Mouse (Mus musculus): ENCODE results near the gene Stk17b. TPM values are rescaled to one million over a fixed set of nuclear protein-coding genes. Genes with fewer than 3 reads are reported as not detected.
"Not testable (repeated sequence)": the region's sequence is repeated elsewhere in the genome, so short reads cannot be mapped to it uniquely, and the experiment has no call there.

Gene Stk17b
- polyA plus RNA-seq, 1 experiment from 2014 or later, result 10.0 TPM

DNA sequence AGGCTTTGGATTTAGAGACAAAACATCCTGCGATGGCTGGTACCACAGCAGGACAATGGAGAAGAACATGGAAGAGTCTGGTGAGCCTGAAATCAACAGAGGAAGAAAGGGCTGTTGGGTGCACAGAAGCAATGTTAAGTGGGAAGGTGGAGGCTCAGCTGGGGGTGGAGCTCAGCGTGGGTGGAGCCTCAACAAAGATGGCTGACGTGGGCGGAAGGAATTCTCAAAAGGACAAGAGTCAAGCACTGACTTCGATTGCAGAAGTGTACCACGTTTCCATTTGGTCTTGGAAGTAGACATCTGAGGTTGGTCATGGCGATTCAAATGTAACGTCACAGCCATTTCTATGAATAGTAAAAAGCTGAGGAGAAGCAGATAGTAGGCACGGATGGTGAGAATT is 74.0 kb downstream of the Stk17b start:
- 91% methylated on average over 9 of the region's 9 CpGs for WGBS

DNA sequence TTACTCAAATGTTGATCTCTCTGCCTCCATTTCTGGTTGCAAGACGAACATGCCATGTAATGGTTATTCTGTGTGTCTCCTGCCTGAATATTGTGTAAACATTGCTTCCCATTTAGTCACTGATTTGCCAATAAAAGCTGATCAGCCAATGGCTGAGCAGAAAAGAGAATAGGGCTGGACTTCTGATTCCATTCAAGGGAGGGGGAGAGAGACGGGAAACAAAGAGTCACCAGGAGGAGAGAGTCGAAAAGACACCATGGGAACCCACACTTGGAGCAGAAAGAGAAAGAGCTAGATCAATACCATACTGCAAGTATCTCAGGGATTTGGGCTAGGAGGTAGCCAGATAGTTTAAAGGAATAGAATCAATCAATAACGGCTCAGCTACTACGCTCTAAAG is 75.4 kb downstream of the Stk17b start:
- H3K36me3 ChIP-seq (ENCODE audit: control insufficient read depth, insufficient read depth, low read length); ATAC-seq (ENCODE audit: insufficient number of reproducible peaks, low FRiP score, low TSS enrichment, low read depth); H3K4me2 ChIP-seq (ENCODE audit: low read depth, severe bottlenecking); DNase-seq (ENCODE audit: low spot score); H3K4me3 ChIP-seq (ENCODE audit: low read depth, low read length); H3K9me3 ChIP-seq (ENCODE audit: control insufficient read depth, low read length); H3K4me1 ChIP-seq (ENCODE audit: control insufficient read depth, insufficient read depth, low read length); H3K27ac ChIP-seq (replicated peaks; ENCODE audit: low read depth, low read length); H3K9ac ChIP-seq (ENCODE audit: low read length); H3K27me3 ChIP-seq (ENCODE audit: control insufficient read depth, insufficient read depth, low read length): not testable (repeated sequence)
- WGBS, result 83% methylated on average over 5 of the region's 5 CpGs

More for the DNA sequence above, 74.0 kb downstream of the Stk17b start:
- Histone ChIP-seq H3K4me1 (ENCODE audit: control insufficient read depth, insufficient read depth, low read length) (no peaks in the 10 kb centered on the region), H3K27ac (replicated peaks; ENCODE audit: low read depth, low read length) (no peak overlapping the region), H3K4me2 (ENCODE audit: low read depth, severe bottlenecking) (no peak overlapping the region), H3K27me3 (ENCODE audit: control insufficient read depth, insufficient read depth, low read length) (no peaks in the 10 kb centered on the region), H3K9me3 (ENCODE audit: control insufficient read depth, low read length) (no peaks in the 10 kb centered on the region), H3K4me3 (ENCODE audit: low read depth, low read length) (no peak overlapping the region), H3K9ac (ENCODE audit: low read length) (no peak overlapping the region), H3K36me3 (ENCODE audit: control insufficient read depth, insufficient read depth, low read length) (no peaks in the 10 kb centered on the region)
- DNase-seq (ENCODE audit: low spot score), result no peak
- no peak for ATAC-seq (ENCODE audit: insufficient number of reproducible peaks, low FRiP score, low TSS enrichment, low read depth)

DNA sequence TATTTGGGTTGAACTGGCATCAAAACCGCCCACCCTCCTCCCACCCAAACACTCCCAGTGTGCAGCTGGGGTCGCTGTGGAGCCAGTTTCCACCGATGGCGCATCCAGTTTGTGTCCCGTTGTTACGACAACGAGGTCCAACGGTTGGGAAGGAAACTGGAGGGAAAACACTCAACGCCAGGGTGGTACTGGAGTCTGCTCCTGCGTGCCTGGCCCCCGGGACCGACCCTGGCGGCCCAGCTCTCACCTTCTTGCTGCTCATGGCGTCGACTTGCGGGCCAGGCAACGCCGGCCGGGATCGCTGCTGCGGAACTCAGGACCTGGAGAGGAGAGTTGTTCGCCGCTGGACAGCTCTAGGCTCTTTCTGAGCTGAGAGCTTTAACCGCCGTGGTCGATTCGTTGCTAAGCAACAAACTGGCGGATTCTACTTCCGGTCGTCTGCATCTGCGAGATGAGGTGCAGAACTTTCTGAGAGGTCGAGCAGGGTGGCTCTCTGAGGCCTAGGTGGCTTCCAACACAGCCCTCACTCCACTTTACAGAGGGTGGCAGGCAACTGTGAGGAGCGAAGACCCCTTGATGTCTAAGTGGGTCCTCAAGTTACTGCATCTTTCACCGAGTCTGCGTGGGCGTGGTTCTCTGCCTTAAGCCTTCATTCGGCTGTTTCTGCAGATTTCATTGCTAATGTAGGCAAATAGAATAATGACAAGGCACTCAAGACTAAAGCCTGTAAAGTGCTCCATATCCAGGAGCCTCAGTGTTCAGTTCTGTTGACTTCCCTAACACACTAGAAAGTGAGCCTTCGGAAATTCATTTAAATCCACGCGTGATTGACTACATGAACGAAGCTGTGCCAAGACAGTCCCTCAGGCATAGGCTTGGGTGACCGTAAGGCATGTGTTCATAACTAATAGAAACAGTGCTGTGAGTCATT is 78.3 kb downstream of the Stk17b start, which contains the start of gene Dnah7a:
Gene Dnah7a, minus strand, starts transcription at position 354 of the 931 bp plus-strand sequence.
- Histone ChIP-seq H3K27me3 (ENCODE audit: control insufficient read depth, insufficient read depth, low read length) (no peaks in the 10 kb centered on the region), H3K9me3 (ENCODE audit: control insufficient read depth, low read length) (no peaks in the 10 kb centered on the region), H3K4me2 (ENCODE audit: low read depth, severe bottlenecking) (peak within 1 kb of the TSS; percentile 79), H3K27ac (replicated peaks; ENCODE audit: low read depth, low read length) (no peak within 1 kb of the TSS), H3K36me3 (ENCODE audit: control insufficient read depth, insufficient read depth, low read length) (no peaks in the 10 kb centered on the region), H3K9ac (ENCODE audit: low read length) (peak within 1 kb of the TSS; percentile 47; the same call in 1 of the 2 replicates), H3K4me1 (ENCODE audit: control insufficient read depth, insufficient read depth, low read length) (no peaks in the 10 kb centered on the region), H3K4me3 (ENCODE audit: low read depth, low read length) (peak within 1 kb of the TSS; percentile 40)
- ATAC-seq (ENCODE audit: insufficient number of reproducible peaks, low FRiP score, low TSS enrichment, low read depth) (peak; percentile 78), DNase-seq (ENCODE audit: low spot score) (peak; percentile 79)
- WGBS, result 16% methylated on average over 42 of the region's 42 CpGs

Other genes starting within 250 kb of the Stk17b start
- 2.8 and 4.2 TPM in 2 replicates for gene Dnah7a, start 78.4 kb downstream of the Stk17b start, polyA plus RNA-seq (2014; fragmentation: Nextera tagmentation; extraction: Ambion mirVana)

Measured in limb, embryonic 11.5 days (tissue).